Mouse (Mus musculus) limb, embryonic 14.5 days (tissue): ENCODE measurements around the gene E130114P18Rik. TPM values are rescaled to one million over a fixed set of nuclear protein-coding genes. Genes with fewer than 3 reads are reported as not detected.

Experiments used
- ATAC-seq: fragments of 200-750 bp; cut with Nextera tagmentation; 2 replicates; pipeline ENCODE4 v1.8.0; 2017; ENCODE audit warnings: low read depth, moderate number of reproducible peaks, moderate TSS enrichment; ENCODE audit not compliant: low FRiP score
- DNase-seq: peaks from one replicate; pipeline ENCODE4 v3.0.0-alpha.2; 2015; ENCODE audit warnings: low spot score
- H3K27ac ChIP-seq: fragments of 300-500 bp; sonication (generic); replicated peaks from 2 replicates; pipeline ENCODE4 v1.5.1; 2014; ENCODE audit warnings: low read depth, mild to moderate bottlenecking, low read length, moderate library complexity, mixed read lengths
- H3K27me3 ChIP-seq: fragments of 300-500 bp; sonication (generic); 2 replicates; pipeline ENCODE4 v1.6.1; 2014; ENCODE audit warnings: low read length, mixed read lengths; ENCODE audit not compliant: control insufficient read depth, insufficient read depth
- H3K36me3 ChIP-seq: fragments of 300-500 bp; sonication (generic); 2 replicates; pipeline ENCODE4 v1.6.1; 2014; ENCODE audit warnings: mild to moderate bottlenecking, low read length, moderate library complexity, mixed read lengths; ENCODE audit not compliant: control insufficient read depth, insufficient read depth
- H3K4me1 ChIP-seq: fragments of 300-500 bp; sonication (generic); 2 replicates; pipeline ENCODE4 v1.6.1; 2014; ENCODE audit warnings: antibody characterized with exemption, low read length, mixed read lengths; ENCODE audit not compliant: control insufficient read depth, insufficient read depth
- H3K4me2 ChIP-seq: fragments of 300-500 bp; sonication (generic); replicated peaks from 2 replicates; pipeline ENCODE4 v1.6.1; 2014; ENCODE audit warnings: low read depth, mild to moderate bottlenecking, low read length, moderate library complexity; ENCODE audit not compliant: severe bottlenecking
- H3K4me3 ChIP-seq: fragments of 300-500 bp; sonication (generic); replicated peaks from 2 replicates; pipeline ENCODE4 v1.5.1; 2014; ENCODE audit warnings: low read length
- H3K9ac ChIP-seq: fragments of 300-500 bp; sonication (generic); 2 replicates; pipeline ENCODE4 v1.6.1; 2014; ENCODE audit warnings: mild to moderate bottlenecking, low read depth, low read length, moderate library complexity; ENCODE audit not compliant: severe bottlenecking
- H3K9me3 ChIP-seq: fragments of 300-500 bp; sonication (generic); 2 replicates; pipeline ENCODE4 v1.6.1; 2016; ENCODE audit warnings: low read length; ENCODE audit not compliant: control insufficient read depth
- POLR2A ChIP-seq: fragments of 200-500 bp; IDR thresholded peaks from 2 replicates; pipeline ENCODE4 v1.8.0; 2012; ENCODE audit warnings: inconsistent platforms, mild to moderate bottlenecking, moderate library complexity, borderline replicate concordance; ENCODE audit not compliant: insufficient read depth, insufficient read length; ENCODE audit errors: extremely low read depth
- WGBS: fragments of 180-500 bp; shearing (Covaris S2); extraction: QIAGEN DNeasy Blood & Tissue Kit; methylation state at CpG from one replicate; pipeline ENCODE4 v1.1.7; 2014; 5-methylcytosine and 5-hydroxymethylcytosine counted together
- polyA plus RNA-seq, 2 experiments: library from polyadenylated mRNA; depleted of rRNA in 1 of 2; stranded (reverse) in 1 of 2; unstranded in 1 of 2; fragments of >200 nt; fragmentation: Nextera tagmentation in 1 of 2; extraction: Ambion mirVana in 1 of 2; gene quantifications; 2 replicates each; pipeline versions ENCODE4 v1.2.1 to v1.2.3; 2012 to 2014

Gene E130114P18Rik
- polyA plus RNA-seq, 2 experiments, result 2.2 to 4.9 TPM

- WGBS, result 82% methylated on average over 6 of the region's 6 CpGs
- H3K27me3 ChIP-seq, result no peaks in the 10 kb centered on the region
- peaks cover 17% of the 10 kb centered on the region; the same call in 1 of the 2 replicates for H3K4me1 ChIP-seq
- no peaks in the 10 kb centered on the region for H3K9me3 ChIP-seq
- peaks cover 4% of the 10 kb centered on the region for H3K36me3 ChIP-seq
- no peak for ATAC-seq
- H3K4me3 ChIP-seq, result no peak overlapping the region
- no peak for DNase-seq
- H3K27ac ChIP-seq, result no peak overlapping the region
- H3K9ac ChIP-seq, result no peak overlapping the region
- no peak for TF ChIP-seq POLR2A
- H3K4me2 ChIP-seq, result no peak overlapping the region
Observed at GRCm38 (mm10) chr4:97823512-97823911, 45.6 kb upstream of the E130114P18Rik start.

DNA sequence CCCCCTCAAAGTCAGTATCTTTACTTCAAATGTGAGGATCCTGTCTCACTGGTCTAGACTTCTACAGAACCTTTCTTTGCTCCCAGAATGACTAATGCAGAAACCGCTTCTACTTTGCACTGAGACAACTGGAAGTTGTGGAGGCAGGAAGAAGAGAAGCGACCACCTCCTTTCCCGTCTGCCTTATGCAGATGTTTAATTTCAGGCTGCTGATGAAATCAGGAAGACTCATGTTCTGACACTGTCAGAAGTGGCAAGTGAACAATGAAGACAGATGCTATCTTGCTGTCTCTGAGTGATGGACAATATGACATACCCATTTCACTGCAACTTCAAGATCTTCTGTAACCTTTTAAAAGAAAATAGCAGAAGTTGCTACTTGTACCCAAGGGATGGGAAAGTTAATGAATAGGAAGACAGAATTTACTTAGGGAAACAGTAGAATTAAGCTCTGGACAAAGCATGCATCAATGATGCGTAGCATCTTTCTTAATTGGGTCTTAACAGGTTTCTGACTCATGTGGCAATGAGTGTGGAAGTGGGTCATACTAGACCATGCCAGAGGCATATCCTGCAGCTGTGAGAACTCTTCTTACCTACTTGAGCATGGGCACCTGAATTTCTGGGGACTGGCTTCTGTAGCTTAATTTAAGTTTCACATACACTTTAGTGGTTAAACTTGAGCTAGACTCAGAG, 43.8 kb upstream of the E130114P18Rik start:
- H3K9ac ChIP-seq, result no peak overlapping the region
- H3K36me3 ChIP-seq, result peaks cover 4% of the 10 kb centered on the region
- no peak for ATAC-seq
- no peak overlapping the region for H3K27ac ChIP-seq
- no peak overlapping the region for H3K4me2 ChIP-seq
- DNase-seq, result no peak
- no peaks in the 10 kb centered on the region for H3K27me3 ChIP-seq
- no peak for TF ChIP-seq POLR2A
- H3K9me3 ChIP-seq, result no peaks in the 10 kb centered on the region
- no peak overlapping the region for H3K4me3 ChIP-seq
- WGBS, result 84% methylated on average over 4 of the region's 4 CpGs
- H3K4me1 ChIP-seq, result peaks cover 6% of the 10 kb centered on the region; the same call in 1 of the 2 replicates

- Histone ChIP-seq H3K27me3 (no peaks in the 10 kb centered on the region), H3K9ac (no peak overlapping the region), H3K36me3 (peaks cover 4% of the 10 kb centered on the region), H3K4me2 (no peak overlapping the region), H3K9me3 (no peaks in the 10 kb centered on the region), H3K27ac (no peak overlapping the region), H3K4me1 (0 out of 2 replicates have a peak, but pooled peaks cover 2% of the 10 kb centered on the region), H3K4me3 (no peak overlapping the region)
- DNase-seq (no peak), ATAC-seq (no peak)
- no peak for TF ChIP-seq POLR2A
- WGBS, result 72% methylated on average over 4 of the region's 4 CpGs
Observed at GRCm38 (mm10) chr4:97820474-97821259, 42.8 kb upstream of the E130114P18Rik start.

- DNase-seq (no peak), ATAC-seq (no peak)
- H3K36me3 ChIP-seq, result peaks cover 4% of the 10 kb centered on the region
- no peak overlapping the region for H3K4me3 ChIP-seq
- 67% methylated on average over 8 of the region's 8 CpGs for WGBS
- no peak for TF ChIP-seq POLR2A
- H3K27me3 ChIP-seq, result no peaks in the 10 kb centered on the region
- no peak overlapping the region for H3K9ac ChIP-seq
- 0 out of 2 replicates have a peak, but pooled peaks cover 2% of the 10 kb centered on the region for H3K4me1 ChIP-seq
- no peak overlapping the region for H3K27ac ChIP-seq
- no peak overlapping the region for H3K4me2 ChIP-seq
- H3K9me3 ChIP-seq, result no peaks in the 10 kb centered on the region
Observed at GRCm38 (mm10) chr4:97819101-97819500, 41.2 kb upstream of the E130114P18Rik start.

- peaks cover 4% of the 10 kb centered on the region for H3K36me3 ChIP-seq
- 78% methylated on average over 3 of the region's 3 CpGs for WGBS
- no peak for DNase-seq
Observed at GRCm38 (mm10) chr4:97818498-97818897, 40.6 kb upstream of the E130114P18Rik start.

More at GRCm38 (mm10) chr4:97818498-97818897, 40.6 kb upstream of the E130114P18Rik start:
- no peak for TF ChIP-seq POLR2A
- H3K27me3 ChIP-seq, result no peaks in the 10 kb centered on the region
- H3K27ac ChIP-seq, result no peak overlapping the region
- H3K9ac ChIP-seq, result no peak overlapping the region
- 0 out of 2 replicates have a peak, but pooled peaks cover 2% of the 10 kb centered on the region for H3K4me1 ChIP-seq
- H3K9me3 ChIP-seq, result no peaks in the 10 kb centered on the region
- H3K4me3 ChIP-seq, result no peak overlapping the region
- no peak overlapping the region for H3K4me2 ChIP-seq
- ATAC-seq, result no peak
